Mouse (Mus musculus): Measurements from ENCODE around the gene Tor1b.

Tor1b gene

DNA sequence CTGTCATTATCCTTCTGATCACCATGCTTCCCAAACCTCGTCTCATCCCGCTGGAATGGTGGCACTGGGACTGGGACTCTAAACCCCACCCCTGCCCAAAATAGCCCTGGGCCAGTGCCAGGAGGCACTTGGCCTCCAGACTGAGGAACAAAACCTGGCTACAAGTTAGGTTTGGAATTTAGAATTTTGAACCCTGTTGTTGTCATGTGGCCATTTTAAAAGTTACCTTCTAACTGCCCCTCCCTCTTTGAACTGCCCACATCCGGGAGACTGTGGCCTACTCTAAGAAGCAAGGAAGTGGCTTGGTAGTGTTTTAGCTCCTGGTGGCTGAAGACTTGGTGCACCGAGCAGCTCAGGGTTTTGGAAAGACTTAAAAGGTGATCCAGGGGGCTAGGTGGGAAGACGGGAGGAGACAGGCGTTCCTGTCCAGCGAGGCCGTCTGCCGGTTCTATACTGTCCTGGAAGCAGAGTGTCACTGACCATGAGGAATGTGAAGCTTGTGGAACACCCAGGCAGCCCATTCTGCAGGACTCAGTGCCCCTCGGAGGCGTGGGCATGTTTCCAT lies 42.8 kb downstream of the Tor1b start:
- no peak for DNase-seq

DNA sequence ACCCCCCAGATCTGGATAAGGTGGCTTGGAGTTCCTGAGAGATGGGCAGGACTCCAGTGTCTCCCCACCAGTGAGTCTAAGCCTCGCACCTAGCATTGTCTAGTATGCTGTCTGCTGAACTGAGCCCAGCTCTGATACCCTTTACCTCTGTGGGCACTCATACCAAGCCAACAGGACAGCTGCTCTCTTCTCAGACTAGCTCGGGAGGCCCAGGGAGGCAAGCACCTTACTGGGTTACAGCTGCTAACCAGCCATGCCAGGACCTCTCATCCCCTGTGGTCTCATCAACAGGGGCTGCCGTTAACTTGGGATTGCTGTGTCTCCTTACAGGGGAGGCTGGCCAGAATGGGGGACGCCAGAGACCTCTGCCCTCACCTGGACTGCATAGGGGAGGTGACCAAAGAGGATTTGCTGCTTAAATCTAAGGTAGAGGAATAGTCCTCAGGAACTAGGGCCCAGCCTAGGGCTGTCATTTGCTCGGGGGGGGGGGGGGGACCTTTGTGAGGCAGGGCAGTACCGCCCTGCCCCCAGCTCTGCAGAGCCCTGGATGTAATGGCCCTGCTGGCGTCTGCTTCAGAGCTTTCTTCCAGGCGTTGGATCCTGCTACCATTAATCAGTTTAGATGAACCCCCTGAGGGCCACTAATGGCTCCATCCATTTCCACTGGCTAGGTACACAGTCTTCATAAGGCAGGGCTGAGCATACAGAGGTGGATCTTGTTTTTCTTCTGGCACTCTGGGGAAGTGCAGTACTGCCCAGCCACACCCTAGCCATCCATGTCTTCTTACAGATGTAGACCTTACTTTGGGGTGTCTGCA lies 45.9 kb downstream of the Tor1b start:
- DNase-seq: no peak

DNA sequence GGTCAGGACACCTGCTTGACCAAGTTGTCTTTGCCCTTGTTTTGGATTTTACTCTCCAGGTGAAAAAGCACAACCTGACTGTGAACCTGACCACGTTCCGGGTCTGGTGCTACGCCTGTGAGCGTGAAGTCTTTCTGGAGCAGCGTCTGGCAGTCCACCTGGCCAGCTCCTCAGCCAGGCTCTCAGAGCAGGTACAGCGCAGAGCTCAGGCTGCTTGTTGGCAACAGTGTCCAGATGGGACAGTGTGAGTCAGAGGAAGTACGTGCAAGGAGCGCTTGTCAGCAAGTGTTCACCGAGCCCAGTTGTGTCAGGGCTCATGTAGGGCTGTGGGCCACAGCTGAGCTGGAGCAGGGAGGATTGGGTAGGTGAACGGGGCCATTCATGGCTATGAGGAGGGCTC lies 50.1 kb downstream of the Tor1b start:
- no peak for DNase-seq

DNA sequence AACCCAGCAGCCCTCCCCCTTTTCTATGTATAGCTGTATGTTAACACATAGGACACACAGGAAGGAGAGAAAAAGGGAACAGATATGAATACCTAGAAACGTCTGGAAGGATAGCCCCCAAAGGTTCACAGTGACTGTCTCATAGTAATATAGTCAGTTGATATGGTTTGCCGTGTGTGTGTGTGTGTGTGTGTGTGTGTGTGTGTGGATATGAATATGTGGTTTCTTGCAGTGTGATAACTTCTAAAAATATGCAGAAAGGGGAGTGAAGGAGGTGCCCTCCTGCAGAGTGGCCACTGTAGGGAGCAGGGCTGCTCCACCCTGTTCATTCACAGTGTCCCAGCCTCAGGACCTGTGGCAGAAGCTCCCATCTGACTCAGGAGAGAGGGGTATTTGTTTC lies 52.7 kb downstream of the Tor1b start:
- DNase-seq: no peak

DNA sequence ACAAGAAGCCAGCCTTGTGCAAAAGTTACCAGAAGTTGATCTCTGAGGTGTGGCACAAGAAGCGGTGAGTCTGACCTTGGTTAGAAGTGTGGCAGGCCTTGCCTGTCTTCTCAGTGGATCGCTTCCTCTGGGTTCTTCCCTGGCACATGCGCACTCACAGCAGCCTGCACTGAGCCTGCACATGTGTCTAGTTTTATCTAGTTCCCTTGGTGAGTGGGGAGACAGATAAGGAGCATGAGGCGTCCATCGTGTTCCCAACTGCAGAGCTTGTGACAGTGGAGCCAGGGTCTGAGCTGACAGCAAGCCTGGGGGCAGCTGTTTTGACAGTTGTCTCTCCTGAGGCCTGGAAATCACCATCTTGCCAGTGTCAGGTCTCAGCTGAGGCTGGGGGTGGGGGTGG lies 53.7 kb downstream of the Tor1b start:
- DNase-seq: peak; percentile 25

DNA sequence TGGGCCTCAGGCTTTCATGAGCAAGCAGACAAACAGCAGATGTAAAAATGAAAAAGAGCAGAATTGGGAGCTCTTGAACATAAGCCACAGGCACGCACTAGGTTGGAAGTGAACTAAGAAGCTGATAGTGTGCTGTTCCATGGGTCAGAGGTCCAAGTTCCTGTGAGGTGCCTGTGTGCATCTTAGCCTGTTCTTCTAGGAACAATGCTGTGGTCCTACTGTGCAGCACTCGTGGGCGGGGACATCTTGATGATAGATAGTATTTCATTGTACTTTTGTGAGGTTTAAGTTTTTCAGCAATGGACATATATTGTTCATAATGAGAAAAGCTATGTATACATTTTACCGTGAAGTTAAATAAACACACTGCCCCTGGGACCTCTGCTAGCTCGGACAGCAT lies 54.4 kb downstream of the Tor1b start:
- no peak for DNase-seq

All from thymus, postnatal 25 days (tissue).